Mouse (Mus musculus): Measurements from ENCODE around the gene Slc32a1.
A peak's percentile ranks its signal among the peaks of the same experiment; 100 is the strongest.

Gene Slc32a1

GRCm38 (mm10) chr2:158612671-158613250 is 2.2 kb downstream of the Slc32a1 start:
- DNase-seq (ENCODE audit: low spot score), result no peak

GRCm38 (mm10) chr2:158613541-158614417 is 3.2 kb downstream of the Slc32a1 start:
- DNase-seq (ENCODE audit: low spot score), result no peak

GRCm38 (mm10) chr2:158614418-158614955 is 3.9 kb downstream of the Slc32a1 start:
- no peak for DNase-seq (ENCODE audit: low spot score)

- DNase-seq (ENCODE audit: low spot score), result no peak
Observed at GRCm38 (mm10) chr2:158615161-158615680, 4.7 kb downstream of the Slc32a1 start.

- no peak for DNase-seq (ENCODE audit: low spot score)
Observed at GRCm38 (mm10) chr2:158615702-158616101, 5.1 kb downstream of the Slc32a1 start.

- no peak for DNase-seq (ENCODE audit: low spot score)
Observed at GRCm38 (mm10) chr2:158616296-158616695, 5.7 kb downstream of the Slc32a1 start.

- DNase-seq (ENCODE audit: low spot score), result no peak
Observed at GRCm38 (mm10) chr2:158616790-158617189, 6.2 kb downstream of the Slc32a1 start.

GRCm38 (mm10) chr2:158624718-158625222 is 14.2 kb downstream of the Slc32a1 start, which contains the start of gene Actr5:
TSS of gene Actr5 (plus strand) at chr2:158624888.
- DNase-seq (ENCODE audit: low spot score), result peak; percentile 87

- no peak for DNase-seq (ENCODE audit: low spot score)
Observed at GRCm38 (mm10) chr2:158625231-158625630, 14.7 kb downstream of the Slc32a1 start.

GRCm38 (mm10) chr2:158625697-158626096 is 15.1 kb downstream of the Slc32a1 start:
- DNase-seq (ENCODE audit: low spot score), result no peak

- no peak for DNase-seq (ENCODE audit: low spot score)
Observed at GRCm38 (mm10) chr2:158628858-158629257, 18.3 kb downstream of the Slc32a1 start.

GRCm38 (mm10) chr2:158629414-158629813 is 18.8 kb downstream of the Slc32a1 start:
- DNase-seq (ENCODE audit: low spot score), result no peak

- DNase-seq (ENCODE audit: low spot score), result no peak
Observed at GRCm38 (mm10) chr2:158631873-158632272, 21.3 kb downstream of the Slc32a1 start.

- DNase-seq (ENCODE audit: low spot score), result no peak
Observed at GRCm38 (mm10) chr2:158641869-158642268, 31.3 kb downstream of the Slc32a1 start.

- no peak for DNase-seq (ENCODE audit: low spot score)
Observed at GRCm38 (mm10) chr2:158642587-158642986, 32.0 kb downstream of the Slc32a1 start.

- DNase-seq (ENCODE audit: low spot score), result no peak
Observed at GRCm38 (mm10) chr2:158643791-158644190, 33.2 kb downstream of the Slc32a1 start.

GRCm38 (mm10) chr2:158651159-158651908 is 40.8 kb downstream of the Slc32a1 start:
- no peak for DNase-seq (ENCODE audit: low spot score)

GRCm38 (mm10) chr2:158652985-158653384 is 42.4 kb downstream of the Slc32a1 start:
- peak; percentile 27 for DNase-seq (ENCODE audit: low spot score)

- no peak for DNase-seq (ENCODE audit: low spot score)
Observed at GRCm38 (mm10) chr2:158654717-158655116, 44.1 kb downstream of the Slc32a1 start.

GRCm38 (mm10) chr2:158655806-158656205 is 45.2 kb downstream of the Slc32a1 start:
- no peak for DNase-seq (ENCODE audit: low spot score)

GRCm38 (mm10) chr2:158658822-158659221 is 48.3 kb downstream of the Slc32a1 start:
- peak; percentile 34 for DNase-seq (ENCODE audit: low spot score)

- peak; percentile 43 for DNase-seq (ENCODE audit: low spot score)
Observed at GRCm38 (mm10) chr2:158659346-158659745, 48.8 kb downstream of the Slc32a1 start.

Data from ovary, adult 18-20 months (tissue).